Mouse (Mus musculus): ENCODE results near the gene Tnp2. TPM values are rescaled to one million over a fixed set of nuclear protein-coding genes. Genes with fewer than 3 reads are reported as not detected.

Gene Tnp2
- polyA plus RNA-seq, 2 experiments: not detected

DNA sequence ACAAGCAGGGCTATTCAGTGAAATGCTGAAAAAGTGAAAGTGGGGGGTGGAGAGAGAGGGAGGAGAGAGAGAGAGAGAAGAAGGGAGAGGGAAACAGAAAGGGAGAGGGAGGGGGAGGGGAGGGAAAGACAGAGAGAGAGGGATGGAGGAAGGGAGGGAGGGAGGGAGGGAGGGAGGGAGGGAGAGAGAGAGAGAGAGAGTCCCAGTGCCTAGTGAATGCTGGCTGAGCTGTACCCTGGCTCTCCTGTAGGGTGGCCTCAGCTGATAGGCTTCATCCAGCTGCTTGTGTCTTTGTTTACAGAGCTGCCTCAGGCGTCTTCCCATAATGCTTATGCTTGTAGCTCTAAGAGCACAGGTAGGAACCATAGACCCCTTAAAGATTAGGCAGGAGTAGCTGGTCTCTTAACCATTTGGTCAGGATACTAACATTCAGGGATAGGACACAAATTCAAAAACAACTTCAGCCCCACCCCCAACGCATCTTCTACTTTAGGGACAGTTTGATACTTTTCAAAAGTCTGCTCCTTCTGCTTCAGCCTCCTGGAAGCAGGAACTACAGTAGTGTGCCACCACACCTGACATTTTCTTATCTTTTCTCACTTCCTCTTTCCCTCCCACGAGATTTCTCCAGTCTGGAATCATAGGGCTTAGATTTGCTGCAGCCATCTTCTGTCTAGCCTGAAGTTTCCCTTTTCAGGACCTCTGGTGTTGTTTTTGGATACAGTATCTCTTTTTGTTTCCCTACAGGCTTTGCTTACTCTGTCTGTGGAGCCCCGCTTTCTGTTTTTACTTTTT lies 17.7 kb downstream of the Tnp2 start:
- H3K9ac ChIP-seq (replicated peaks): no peak overlapping the region
- H3K27me3 ChIP-seq (ENCODE audit: control insufficient read depth, insufficient read depth, low read length): no peaks in the 10 kb centered on the region
- no peak overlapping the region for H3K4me2 ChIP-seq (ENCODE audit: low read depth)
- 32% methylated on average over 4 of the region's 4 CpGs for WGBS (ENCODE audit: insufficient replicate concordance)
- no peak overlapping the region for H3K27ac ChIP-seq
- H3K4me3 ChIP-seq (ENCODE audit: insufficient read depth in 1 of 2, low read depth in 2 of 2, low read length in 2 of 2): no peak overlapping the region
- peaks cover 0 to 14% of the 10 kb centered on the region in 2 experiments; a peak in 2 of 4 replicates for H3K4me1 ChIP-seq (replicated peaks; ENCODE audit: control insufficient read depth in 2 of 2, insufficient read depth in 2 of 2, low read length in 1 of 2)
- TF ChIP-seq CTCF (IDR thresholded peaks at IDR 0.05; ENCODE audit: low read depth) (no peak), EP300 (IDR thresholded peaks at IDR 0.05; ENCODE audit: low read depth) (no peak)
- DNase-seq (ENCODE audit: low read depth in 3 of 3, low spot score in 3 of 3) (no peak), ATAC-seq (ENCODE audit: insufficient read depth) (no peak)
- H3K36me3 ChIP-seq (replicated peaks; ENCODE audit: control insufficient read depth, insufficient read depth, low read depth): no peaks in the 10 kb centered on the region
- no peaks in the 10 kb centered on the region for H3K9me3 ChIP-seq (ENCODE audit: control insufficient read depth, low read length)

DNA sequence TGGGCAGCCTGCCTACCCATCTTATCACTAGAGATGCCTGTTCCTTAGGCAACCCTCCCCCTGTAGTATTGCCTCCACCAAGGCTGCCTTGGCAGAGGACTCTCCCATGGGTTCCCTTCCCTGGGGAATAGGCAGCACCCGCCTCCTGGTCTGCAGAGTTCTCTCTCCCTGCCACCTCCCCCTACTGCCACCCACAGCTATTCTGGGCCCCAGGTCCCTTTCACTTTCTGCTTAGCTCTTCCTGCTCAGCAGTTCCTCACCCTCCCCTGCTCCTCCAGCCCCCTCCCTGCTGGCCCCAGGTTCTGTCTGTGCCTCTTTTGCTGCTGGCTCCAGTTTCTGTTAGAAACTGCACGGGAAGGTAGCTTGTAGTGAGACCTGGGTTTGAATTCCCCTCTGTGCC lies 18.8 kb downstream of the Tnp2 start:
- H3K27ac ChIP-seq: no peak overlapping the region
- DNase-seq (ENCODE audit: low read depth in 3 of 3, low spot score in 3 of 3) (no peak), ATAC-seq (ENCODE audit: insufficient read depth) (no peak)
- no peak overlapping the region for H3K4me2 ChIP-seq (ENCODE audit: low read depth)
- 25% methylated on average over 2 of the region's 2 CpGs for WGBS (ENCODE audit: insufficient replicate concordance)
- H3K27me3 ChIP-seq (ENCODE audit: control insufficient read depth, insufficient read depth, low read length): no peaks in the 10 kb centered on the region
- no peaks in the 10 kb centered on the region for H3K9me3 ChIP-seq (ENCODE audit: control insufficient read depth, low read length)
- no peak overlapping the region for H3K9ac ChIP-seq (replicated peaks)
- peaks cover 0 to 13% of the 10 kb centered on the region in 2 experiments; a peak in 2 of 4 replicates for H3K4me1 ChIP-seq (replicated peaks; ENCODE audit: control insufficient read depth in 2 of 2, insufficient read depth in 2 of 2, low read length in 1 of 2)
- H3K36me3 ChIP-seq (replicated peaks; ENCODE audit: control insufficient read depth, insufficient read depth, low read depth): no peaks in the 10 kb centered on the region
- no peak overlapping the region for H3K4me3 ChIP-seq (ENCODE audit: insufficient read depth in 1 of 2, low read depth in 2 of 2, low read length in 2 of 2)
- no peak for TF ChIP-seq EP300 (IDR thresholded peaks at IDR 0.05; ENCODE audit: low read depth)
- no peak for TF ChIP-seq CTCF (IDR thresholded peaks at IDR 0.05; ENCODE audit: low read depth)

DNA sequence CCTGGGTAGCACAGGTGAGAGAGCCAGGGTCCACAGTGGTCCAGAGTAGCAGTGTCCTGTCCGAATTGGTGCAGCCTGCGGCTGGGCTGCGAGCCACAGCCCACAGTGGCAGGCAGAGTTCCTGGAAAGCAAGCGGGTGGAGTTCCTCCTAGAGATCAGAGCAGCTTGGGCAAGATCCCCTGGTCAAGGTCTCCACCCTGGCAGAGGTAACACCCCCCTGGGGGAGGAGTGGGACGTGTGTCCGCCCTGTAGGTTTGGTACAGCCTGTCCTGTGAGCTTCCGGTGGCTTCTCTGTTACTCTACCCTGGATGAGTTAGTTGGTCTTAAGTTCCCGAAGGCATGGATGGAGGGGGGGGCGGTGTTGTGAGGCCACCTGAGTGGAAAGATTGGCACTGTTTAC lies 19.6 kb downstream of the Tnp2 start:
- 14% methylated on average over 9 of the region's 9 CpGs for WGBS (ENCODE audit: insufficient replicate concordance)
- no peak for DNase-seq (ENCODE audit: low read depth in 3 of 3, low spot score in 3 of 3)
- no peaks in the 10 kb centered on the region for H3K9me3 ChIP-seq (ENCODE audit: control insufficient read depth, low read length)
- H3K4me3 ChIP-seq (ENCODE audit: insufficient read depth in 1 of 2, low read depth in 2 of 2, low read length in 2 of 2): no peak overlapping the region
- TF ChIP-seq CTCF (IDR thresholded peaks at IDR 0.05; ENCODE audit: low read depth) (no peak), EP300 (IDR thresholded peaks at IDR 0.05; ENCODE audit: low read depth) (no peak)
- H3K4me2 ChIP-seq (ENCODE audit: low read depth): no peak overlapping the region
- H3K27ac ChIP-seq: no peak overlapping the region
- ATAC-seq (ENCODE audit: insufficient read depth): no peak
- H3K9ac ChIP-seq (replicated peaks): no peak overlapping the region
- no peaks in the 10 kb centered on the region for H3K36me3 ChIP-seq (replicated peaks; ENCODE audit: control insufficient read depth, insufficient read depth, low read depth)
- H3K27me3 ChIP-seq (ENCODE audit: control insufficient read depth, insufficient read depth, low read length): no peaks in the 10 kb centered on the region
- peaks cover 0 to 11% of the 10 kb centered on the region in 2 experiments; a peak in 2 of 4 replicates for H3K4me1 ChIP-seq (replicated peaks; ENCODE audit: control insufficient read depth in 2 of 2, insufficient read depth in 2 of 2, low read length in 1 of 2)

DNA sequence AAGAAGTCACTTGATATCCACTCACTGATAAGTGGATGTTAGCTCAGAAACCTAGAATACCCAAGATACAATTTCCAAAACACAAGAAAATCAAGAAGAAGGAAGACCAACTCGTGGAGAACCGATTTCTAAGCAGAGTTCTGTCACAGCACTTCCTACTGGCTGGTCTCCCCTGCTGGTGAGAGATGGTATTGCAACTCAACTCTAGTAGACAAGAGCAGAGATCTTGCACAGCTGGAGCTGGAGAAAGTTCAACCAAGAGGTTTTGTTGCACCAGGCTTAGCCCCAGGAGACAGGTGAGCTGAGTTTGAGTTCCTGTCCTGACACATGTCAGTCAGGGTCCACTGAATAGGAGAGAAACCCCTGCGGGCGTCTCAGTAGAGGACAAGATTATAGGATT lies 21.3 kb downstream of the Tnp2 start:
- Histone ChIP-seq H3K4me1 (replicated peaks; ENCODE audit: control insufficient read depth in 2 of 2, insufficient read depth in 2 of 2, low read length in 1 of 2) (peaks cover 0 to 8% of the 10 kb centered on the region in 2 experiments; a peak in 2 of 4 replicates), H3K9ac (replicated peaks) (no peak overlapping the region), H3K27me3 (ENCODE audit: control insufficient read depth, insufficient read depth, low read length) (no peaks in the 10 kb centered on the region), H3K27ac (no peak overlapping the region), H3K36me3 (replicated peaks; ENCODE audit: control insufficient read depth, insufficient read depth, low read depth) (no peaks in the 10 kb centered on the region), H3K4me3 (ENCODE audit: insufficient read depth in 1 of 2, low read depth in 2 of 2, low read length in 2 of 2) (no peak overlapping the region), H3K4me2 (ENCODE audit: low read depth) (no peak overlapping the region), H3K9me3 (ENCODE audit: control insufficient read depth, low read length) (no peaks in the 10 kb centered on the region)
- ATAC-seq (ENCODE audit: insufficient read depth) (no peak), DNase-seq (ENCODE audit: low read depth in 3 of 3, low spot score in 3 of 3) (peak; percentile 46 to 52 (median 49))
- peak; percentile 89 for TF ChIP-seq CTCF (IDR thresholded peaks at IDR 0.05; ENCODE audit: low read depth)
- no peak for TF ChIP-seq EP300 (IDR thresholded peaks at IDR 0.05; ENCODE audit: low read depth)
- WGBS (ENCODE audit: insufficient replicate concordance): 23% methylated on average over 4 of the region's 4 CpGs

DNA sequence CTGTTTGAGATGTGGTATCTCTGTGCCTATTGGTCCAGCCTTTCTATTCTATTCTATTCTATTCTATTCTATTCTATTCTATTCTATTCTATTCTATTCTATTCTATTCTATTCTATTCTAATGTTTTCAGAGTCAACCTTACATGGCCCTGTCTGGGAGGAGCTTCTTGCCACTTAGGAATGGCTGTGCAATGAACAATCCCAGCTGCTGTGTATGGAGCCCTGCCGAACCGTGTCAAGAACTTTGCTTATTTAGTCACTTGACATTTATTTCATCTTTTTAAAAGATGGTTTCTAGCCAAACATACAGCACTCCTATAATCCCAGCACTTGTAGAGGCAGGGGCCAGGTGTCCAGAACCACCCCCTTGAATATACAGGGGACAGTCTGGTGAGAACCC lies 24.1 kb downstream of the Tnp2 start:
- H3K36me3 ChIP-seq (replicated peaks; ENCODE audit: control insufficient read depth, insufficient read depth, low read depth): no peaks in the 10 kb centered on the region
- no peak for DNase-seq (ENCODE audit: low read depth in 3 of 3, low spot score in 3 of 3)
- no peak overlapping the region for H3K9ac ChIP-seq (replicated peaks)
- no peak overlapping the region for H3K4me3 ChIP-seq (ENCODE audit: insufficient read depth in 1 of 2, low read depth in 2 of 2, low read length in 2 of 2)
- H3K4me2 ChIP-seq (ENCODE audit: low read depth): no peak overlapping the region
- ATAC-seq (ENCODE audit: insufficient read depth): no peak
- no peaks in the 10 kb centered on the region for H3K27me3 ChIP-seq (ENCODE audit: control insufficient read depth, insufficient read depth, low read length)
- peaks cover 0 to 3% of the 10 kb centered on the region in 2 experiments; a peak in 2 of 4 replicates for H3K4me1 ChIP-seq (replicated peaks; ENCODE audit: control insufficient read depth in 2 of 2, insufficient read depth in 2 of 2, low read length in 1 of 2)
- TF ChIP-seq CTCF (IDR thresholded peaks at IDR 0.05; ENCODE audit: low read depth) (no peak), EP300 (IDR thresholded peaks at IDR 0.05; ENCODE audit: low read depth) (no peak)
- no peaks in the 10 kb centered on the region for H3K9me3 ChIP-seq (ENCODE audit: control insufficient read depth, low read length)
- WGBS (ENCODE audit: insufficient replicate concordance): 25% methylated on average over 2 of the region's 2 CpGs
- no peak overlapping the region for H3K27ac ChIP-seq

Data from liver, embryonic 14.5 days (tissue).